Mouse (Mus musculus) heart, adult 2 months (tissue): Measurements from ENCODE around the gene Mrpl47.

Experiments
- CTCF ChIP-seq: fragments of 200-600 bp; IDR thresholded peaks from 2 replicates; pipeline ENCODE4 v1.8.1; 2022; ENCODE audit warnings: antibody characterized with exemption, mild to moderate bottlenecking, moderate library complexity
- POLR2A ChIP-seq: fragments of 200-500 bp; IDR thresholded peaks from 2 replicates; pipeline ENCODE4 v1.6.1; 2011; ENCODE audit warnings: mild to moderate bottlenecking, low read depth, low read length, control low read depth; ENCODE audit not compliant: insufficient read depth

DNA sequence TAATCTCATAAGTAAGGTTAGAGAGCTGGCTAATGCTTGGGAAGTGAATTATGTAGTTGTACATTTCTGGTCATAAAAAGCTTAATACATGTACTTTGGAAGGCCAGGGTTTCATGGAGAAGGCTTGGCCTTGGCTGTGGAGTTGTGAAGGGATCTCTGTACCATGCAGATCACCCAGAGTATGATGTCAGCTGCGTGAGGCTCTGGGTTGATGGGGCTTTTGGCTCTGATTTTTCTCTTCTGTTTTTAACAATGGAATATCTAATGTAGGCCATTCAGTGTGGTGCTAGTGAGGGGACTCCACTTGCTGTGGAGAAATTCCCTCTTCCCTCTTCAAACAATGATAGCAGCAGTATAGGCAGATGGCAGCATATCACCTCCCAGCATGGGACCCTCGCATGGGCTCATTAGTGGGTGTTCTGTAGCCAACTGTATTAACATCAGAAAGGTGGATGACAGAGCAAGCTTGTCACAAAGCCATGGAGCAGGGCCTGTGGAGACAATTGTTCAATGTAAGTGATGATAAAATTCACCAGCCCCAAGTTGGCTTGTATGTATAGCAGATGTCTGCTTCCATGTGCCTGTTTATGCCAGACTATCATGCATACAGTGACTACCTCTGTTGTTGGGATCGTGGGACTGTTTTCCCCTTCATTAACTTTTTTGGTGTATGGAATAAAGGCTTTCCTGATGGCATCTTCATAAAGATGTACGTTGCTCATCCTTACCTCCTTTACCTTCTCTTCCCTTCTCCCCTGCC is 12.6 kb upstream of the Mrpl47 start:
- TF ChIP-seq CTCF (no peak), POLR2A (no peak)
